ENCODE assay signal across 10 mouse cellular contexts in the genomic region with DNA sequence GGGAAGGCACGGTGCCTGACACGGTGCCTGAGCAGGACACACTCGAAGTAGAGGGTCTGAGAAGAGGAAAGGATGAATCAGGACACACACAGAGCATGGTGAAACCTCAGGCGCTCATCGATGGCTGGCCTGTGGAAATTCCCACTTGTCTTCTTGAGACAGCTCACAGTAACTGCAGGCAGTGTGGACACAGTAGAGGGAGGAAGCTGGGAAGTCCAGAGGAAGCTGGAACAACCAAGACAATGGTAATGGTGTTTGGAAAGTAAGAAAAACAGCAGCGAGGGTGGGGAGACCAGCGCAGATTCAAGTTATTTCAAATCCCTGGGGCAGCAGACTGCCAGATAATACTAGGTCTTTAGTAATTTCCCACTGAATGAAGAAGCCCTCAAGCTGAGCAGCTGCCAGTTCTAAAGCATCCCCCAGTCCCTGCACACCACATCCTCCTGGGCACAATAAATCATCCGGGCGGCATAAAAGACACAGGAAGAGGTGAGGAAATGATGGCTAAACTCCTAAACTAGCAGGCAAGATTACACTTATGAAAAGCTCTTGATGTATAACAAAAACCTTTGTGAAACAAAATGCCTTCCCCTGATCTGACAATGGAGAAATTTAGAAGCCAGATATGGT. TPM values are rescaled to one million over a fixed set of nuclear protein-coding genes. Genes with fewer than 3 reads are reported as not detected.
DNase-seq lines count a peak whose midpoint lies in the region; ATAC-seq and TF ChIP-seq lines count a peak whose summit lies in the region.
"Had no signal": no experiment of that assay in that cellular context is flagged by ENCODE, and none has a peak within 500 bp of the region (broad histone marks: within the 10 kb centered on the region; RNA-seq: fewer than 3 reads in every experiment).

No protein-coding gene starts in this region.

- H3K27me3 ChIP-seq in heart, postnatal 0 days (ENCODE audit: control insufficient read depth, insufficient read depth, low read length) = no peaks in the 10 kb centered on the region
- H3K27me3 ChIP-seq in kidney, embryonic 15.5 days = no peaks in the 10 kb centered on the region
- no peaks in the 10 kb centered on the region for H3K27me3 ChIP-seq in neural tube, embryonic 11.5 days (ENCODE audit: control insufficient read depth, insufficient read depth, low read length)
- H3K27me3 ChIP-seq: CH12.LX had no signal

- ATAC-seq in heart, postnatal 0 days (ENCODE audit: insufficient read depth, low read depth) = peak; percentile 36
- ATAC-seq in kidney, embryonic 15.5 days (replicated peaks; ENCODE audit: low FRiP score) = peak; percentile 66; the same call in 1 of the 2 replicates
- ATAC-seq in neural tube, embryonic 11.5 days (ENCODE audit: insufficient read depth, low FRiP score, low TSS enrichment) = peak; percentile 61; the same call in 1 of the 2 replicates
- ATAC-seq in CD4-positive, CD25-positive, alpha-beta regulatory T cell, adult 4 months = no peak

- no peaks in the 10 kb centered on the region for H3K9me3 ChIP-seq in heart, postnatal 0 days (replicated peaks; ENCODE audit: control insufficient read depth, low read length)
- H3K9me3 ChIP-seq in kidney, embryonic 15.5 days (replicated peaks) = no peaks in the 10 kb centered on the region
- H3K9me3 ChIP-seq in neural tube, embryonic 11.5 days (ENCODE audit: control insufficient read depth, low read length) = no peaks in the 10 kb centered on the region

- H3K27ac ChIP-seq in heart, postnatal 0 days (ENCODE audit: low read depth) = no peak overlapping the region
- peak overlapping the region; percentile 50 for H3K27ac ChIP-seq in kidney, embryonic 15.5 days
- no peak overlapping the region for H3K27ac ChIP-seq in neural tube, embryonic 11.5 days (ENCODE audit: low read depth, low read length)

- H3K4me1 ChIP-seq in heart, postnatal 0 days (ENCODE audit: control insufficient read depth, insufficient read depth) = no peaks in the 10 kb centered on the region
- no peaks in the 10 kb centered on the region for H3K4me1 ChIP-seq in kidney, embryonic 15.5 days
- H3K4me1 ChIP-seq in neural tube, embryonic 11.5 days (ENCODE audit: control insufficient read depth, insufficient read depth, low read length) = 0 out of 2 replicates have a peak, but pooled peaks cover 4% of the 10 kb centered on the region

- no peak for TF ChIP-seq EP300 in heart, postnatal 0 days (IDR thresholded peaks at IDR 0.05; ENCODE audit: low read depth)

- 63% methylated on average over 9 of the region's 9 CpGs for WGBS in heart, postnatal 0 days
- 59% methylated on average over 9 of the region's 9 CpGs for WGBS in kidney, embryonic 15.5 days
- WGBS in neural tube, embryonic 11.5 days = 62% methylated on average over 9 of the region's 9 CpGs

- intact Hi-C loops in left cerebral cortex, postnatal 25 days (cut with DNase I) = no loop called here

- TF ChIP-seq CTCF in heart, postnatal 0 days (IDR thresholded peaks at IDR 0.05; ENCODE audit: low read depth) = no peak

- no peak overlapping the region for H3K9ac ChIP-seq in heart, postnatal 0 days (replicated peaks; ENCODE audit: low read depth, low read length)
- no peak overlapping the region for H3K9ac ChIP-seq in kidney, embryonic 15.5 days
- H3K9ac ChIP-seq in neural tube, embryonic 11.5 days (ENCODE audit: low read length) = no peak overlapping the region

- no peak overlapping the region for H3K4me3 ChIP-seq in heart, postnatal 0 days (ENCODE audit: low read depth, low read length)
- no peak overlapping the region for H3K4me3 ChIP-seq in kidney, embryonic 15.5 days (replicated peaks)
- no peak overlapping the region for H3K4me3 ChIP-seq in neural tube, embryonic 11.5 days (ENCODE audit: low read depth, low read length)

- DNase-seq in heart, postnatal 0 days (ENCODE audit: low spot score) = no peak
- no peak for DNase-seq in heart, adult 9 months (ENCODE audit: low spot score in 2 of 2)
- peak; percentile 21 for DNase-seq in embryo, embryonic 10 days (ENCODE audit: low spot score)
- peak; percentile 40 for DNase-seq in neural tube, embryonic 11.5 days (ENCODE audit: low spot score)
- DNase-seq in left cerebral cortex, postnatal 25 days (ENCODE audit: low spot score in 2 of 2) = no peak
- DNase-seq: gastrocnemius, postnatal 10 days; right cerebral cortex, postnatal 4 days had no signal

- H3K36me3 ChIP-seq in heart, postnatal 0 days (replicated peaks; ENCODE audit: control insufficient read depth, insufficient read depth, low read length) = no peaks in the 10 kb centered on the region
- no peaks in the 10 kb centered on the region for H3K36me3 ChIP-seq in kidney, embryonic 15.5 days
- no peaks in the 10 kb centered on the region for H3K36me3 ChIP-seq in neural tube, embryonic 11.5 days (ENCODE audit: control insufficient read depth, insufficient read depth, low read length)

- no peak overlapping the region for H3K4me2 ChIP-seq in heart, postnatal 0 days (ENCODE audit: low read depth, low read length)
- no peak overlapping the region for H3K4me2 ChIP-seq in kidney, embryonic 15.5 days
- no peak overlapping the region for H3K4me2 ChIP-seq in neural tube, embryonic 11.5 days (ENCODE audit: low read depth)

RNA-seq across cellular contexts. Expression of a gene that starts 24.3 kb away (rescaled TPM):
- 15.5 and 16.3 TPM in 2 replicates for total RNA-seq in heart, postnatal 0 days (2014; rRNA removed; ENCODE audit: low replicate concordance)
- polyA plus RNA-seq in heart, postnatal 0 days (2015; fragmentation: Nextera tagmentation; extraction: Ambion mirVana) = 5.9 and 6.2 TPM in 2 replicates
- polyA plus RNA-seq in kidney, embryonic 15.5 days (2015; fragmentation: Nextera tagmentation; extraction: Ambion mirVana) = 9.7 and 10.2 TPM in 2 replicates
- polyA plus RNA-seq in neural tube, embryonic 11.5 days (2014; fragmentation: Nextera tagmentation; extraction: Ambion mirVana) = 11.3 and 12.3 TPM in 2 replicates
- under 1 TPM; 0.17 to 0.29 TPM for polyA plus RNA-seq in CD4-positive, CD25-positive, alpha-beta regulatory T cell, adult 4 months (2017; shearing (Covaris generic))
- total RNA-seq in left cerebral cortex, postnatal 25 days (2021) = 1 to 10 TPM; 8.5 to 9.7 TPM
- total RNA-seq: CH12.LX had no signal

Comparison
In these comparisons a context has a peak if more than half of its experiments do, and no peak if none do; other contexts are left out.
1. DNase-seq: peak in embryo, embryonic 10 days (single experiment) and neural tube, embryonic 11.5 days (single experiment); none in heart, postnatal 0 days (single experiment), heart, adult 9 months (0 of 2) and left cerebral cortex, postnatal 25 days (0 of 2).